ENCODE assay signal across 8 mouse cellular contexts in the genomic region with DNA sequence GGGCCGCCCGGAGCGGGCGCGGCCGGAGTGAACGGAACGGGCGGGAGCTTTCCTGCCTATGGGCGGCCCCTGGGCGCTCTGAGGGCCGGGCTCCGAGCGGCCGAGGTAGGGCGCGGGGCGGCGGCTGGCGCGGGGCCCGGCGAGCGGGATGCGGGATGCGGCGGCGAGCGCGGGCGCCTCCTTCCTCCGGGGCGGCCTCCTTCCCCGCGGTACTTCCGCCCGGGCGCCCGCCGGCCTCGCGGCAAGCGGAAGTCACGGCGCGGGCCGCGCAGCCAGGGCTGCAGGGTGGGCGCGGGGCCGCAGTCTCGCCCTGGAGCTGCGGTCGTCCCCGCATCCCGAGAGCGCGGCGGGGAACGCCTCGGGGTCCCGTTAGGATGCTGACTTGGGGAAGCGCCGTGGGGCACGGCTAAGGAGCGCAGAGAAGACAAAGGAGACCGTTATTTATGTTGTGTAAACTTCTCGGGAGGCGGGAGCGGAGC. TPM values are rescaled to one million over a fixed set of nuclear protein-coding genes. Genes with fewer than 3 reads are reported as not detected.
DNase-seq lines count a peak whose midpoint lies in the region; ATAC-seq and TF ChIP-seq lines count a peak whose summit lies in the region.

No protein-coding gene starts in this region.

- H3K27me3 ChIP-seq in kidney, embryonic 14.5 days (ENCODE audit: control insufficient read depth, insufficient read depth, low read length) = no peaks in the 10 kb centered on the region
- H3K27me3 ChIP-seq in G1E (ENCODE audit: insufficient read depth, low read length) = no peaks in the 10 kb centered on the region
- H3K27me3 ChIP-seq in forebrain, embryonic 10.5 days (ENCODE audit: poor library complexity, severe bottlenecking) = no peaks in the 10 kb centered on the region
- no peaks in the 10 kb centered on the region for H3K27me3 ChIP-seq in midbrain, embryonic 13.5 days

- H3K4me2 ChIP-seq in kidney, embryonic 14.5 days (replicated peaks; ENCODE audit: low read depth, low read length) = peak overlapping the region; percentile 84
- peak overlapping the region; percentile 86 for H3K4me2 ChIP-seq in midbrain, embryonic 13.5 days (replicated peaks)

- peak overlapping the region; percentile 100 for H3K9ac ChIP-seq in kidney, embryonic 14.5 days (ENCODE audit: low read depth, low read length)
- peak overlapping the region; percentile 100 for H3K9ac ChIP-seq in midbrain, embryonic 13.5 days (replicated peaks)

- H3K36me3 ChIP-seq in kidney, embryonic 14.5 days (ENCODE audit: control insufficient read depth, insufficient read depth, low read length) = no peaks in the 10 kb centered on the region
- peaks cover 24% of the 10 kb centered on the region for H3K36me3 ChIP-seq in G1E (replicated peaks)
- H3K36me3 ChIP-seq in forebrain, embryonic 10.5 days (replicated peaks) = peaks cover 26% of the 10 kb centered on the region
- 0 out of 2 replicates have a peak, but pooled peaks cover 2% of the 10 kb centered on the region for H3K36me3 ChIP-seq in midbrain, embryonic 13.5 days

- DNase-seq in kidney, postnatal 14 days = no peak
- DNase-seq in G1E (ENCODE audit: low spot score) = peak; percentile 43
- no peak for DNase-seq in forebrain, embryonic 10.5 days (ENCODE audit: extremely low spot score, low spot score)
- peak; percentile 25 to 69 for DNase-seq in kidney, postnatal 36 days
- DNase-seq in thymus, postnatal 4 days = peak; percentile 81
- DNase-seq in layer of hippocampus, adult 9-10 months (ENCODE audit: low spot score) = no peak

- ATAC-seq in kidney, embryonic 14.5 days (ENCODE audit: low FRiP score, low TSS enrichment) = no peak; the same call in 1 of the 2 replicates
- ATAC-seq in G1E (ENCODE audit: extremely low read depth, insufficient number of reproducible peaks, low FRiP score, poor library complexity, severe bottlenecking) = no peak
- no peak; the same call in 1 of the 2 replicates for ATAC-seq in midbrain, embryonic 13.5 days

- WGBS in kidney, embryonic 14.5 days = under 1% methylated on average over 45 of the region's 70 CpGs
- WGBS in forebrain, embryonic 10.5 days = under 1% methylated on average over 53 of the region's 70 CpGs
- under 1% methylated on average over 58 of the region's 70 CpGs for WGBS in midbrain, embryonic 13.5 days

- H3K9me3 ChIP-seq in kidney, embryonic 14.5 days (ENCODE audit: control insufficient read depth, low read length) = no peaks in the 10 kb centered on the region
- H3K9me3 ChIP-seq in G1E (replicated peaks) = no peaks in the 10 kb centered on the region
- no peaks in the 10 kb centered on the region for H3K9me3 ChIP-seq in forebrain, embryonic 10.5 days
- H3K9me3 ChIP-seq in midbrain, embryonic 13.5 days = no peaks in the 10 kb centered on the region

- peak overlapping the region; percentile 66 for H3K4me3 ChIP-seq in kidney, embryonic 14.5 days (ENCODE audit: low read length)
- peak overlapping the region; percentile 87 for H3K4me3 ChIP-seq in G1E (ENCODE audit: low read depth, low read length)
- peak overlapping the region; percentile 98 for H3K4me3 ChIP-seq in forebrain, embryonic 10.5 days
- peak overlapping the region; percentile 97 for H3K4me3 ChIP-seq in midbrain, embryonic 13.5 days (replicated peaks)

- H3K27ac ChIP-seq in kidney, embryonic 14.5 days (ENCODE audit: low read depth, low read length) = peak overlapping the region; percentile 94
- peak overlapping the region; percentile 100 for H3K27ac ChIP-seq in forebrain, embryonic 10.5 days
- H3K27ac ChIP-seq in midbrain, embryonic 13.5 days = peak overlapping the region; percentile 98

- TF ChIP-seq CTCF in G1E (IDR thresholded peaks at IDR 0.05; ENCODE audit: low read depth, low read length) = no peak

- peaks cover 14% of the 10 kb centered on the region for H3K4me1 ChIP-seq in kidney, embryonic 14.5 days (ENCODE audit: control insufficient read depth, insufficient read depth, low read length)
- H3K4me1 ChIP-seq in G1E (ENCODE audit: insufficient read depth, low read depth, low read length) = peaks cover 39% of the 10 kb centered on the region
- peaks cover 28% of the 10 kb centered on the region for H3K4me1 ChIP-seq in forebrain, embryonic 10.5 days
- peaks cover 30% of the 10 kb centered on the region for H3K4me1 ChIP-seq in midbrain, embryonic 13.5 days (replicated peaks)

RNA-seq across cellular contexts. Expression of gene B230219D22Rik, which starts 0.4 kb away (rescaled TPM):
- polyA plus RNA-seq in kidney, embryonic 14.5 days (2014; fragmentation: Nextera tagmentation; extraction: Ambion mirVana) = 55.2 and 77.6 TPM in 2 replicates
- total RNA-seq in G1E (2014; fragmentation: Nextera tagmentation) (84.0 and 88.9 TPM in 2 replicates), G1E (2017) (58.4 and 64.2 TPM in 2 replicates)
- 20.3 and 28.2 TPM in 2 replicates for polyA plus RNA-seq in G1E (2012)
- polyA plus RNA-seq in forebrain, embryonic 10.5 days (2016; fragmentation: Nextera tagmentation; extraction: Ambion mirVana) = 46.7 and 48.7 TPM in 2 replicates
- polyA plus RNA-seq in midbrain, embryonic 13.5 days (2015; fragmentation: Nextera tagmentation; extraction: Ambion mirVana) = 69.3 and 72.6 TPM in 2 replicates

RNA-seq across cellular contexts. Expression of gene Txndc15, which starts 21.2 kb away (rescaled TPM):
- polyA plus RNA-seq in kidney, embryonic 14.5 days (2014; fragmentation: Nextera tagmentation; extraction: Ambion mirVana) = 87.1 and 91.7 TPM in 2 replicates
- total RNA-seq in G1E (2014; fragmentation: Nextera tagmentation) (14.0 and 15.0 TPM in 2 replicates), G1E (2017) (36.8 and 43.6 TPM in 2 replicates)
- 11.6 and 14.0 TPM in 2 replicates for polyA plus RNA-seq in G1E (2012)
- polyA plus RNA-seq in forebrain, embryonic 10.5 days (2016; fragmentation: Nextera tagmentation; extraction: Ambion mirVana) = 67.1 and 69.5 TPM in 2 replicates
- polyA plus RNA-seq in midbrain, embryonic 13.5 days (2015; fragmentation: Nextera tagmentation; extraction: Ambion mirVana) = 121 and 129 TPM in 2 replicates

RNA-seq across cellular contexts. Expression of gene Pcbd2, which starts 33.9 kb away (rescaled TPM):
- polyA plus RNA-seq in kidney, embryonic 14.5 days (2014; fragmentation: Nextera tagmentation; extraction: Ambion mirVana) = 49.2 and 58.4 TPM in 2 replicates
- 13.1 and 19.2 TPM in 2 replicates for total RNA-seq in G1E (2014; fragmentation: Nextera tagmentation)
- total RNA-seq in G1E (2017) = 30.3 and 30.9 TPM in 2 replicates
- 43.4 and 59.1 TPM in 2 replicates for polyA plus RNA-seq in G1E (2012)
- polyA plus RNA-seq in forebrain, embryonic 10.5 days (2016; fragmentation: Nextera tagmentation; extraction: Ambion mirVana) = 33.9 and 36.4 TPM in 2 replicates
- polyA plus RNA-seq in midbrain, embryonic 13.5 days (2015; fragmentation: Nextera tagmentation; extraction: Ambion mirVana) = 19.7 and 23.0 TPM in 2 replicates

RNA-seq across cellular contexts. Expression of gene Ddx46, which starts 58.5 kb away (rescaled TPM):
- 35.7 and 48.5 TPM in 2 replicates for polyA plus RNA-seq in kidney, embryonic 14.5 days (2014; fragmentation: Nextera tagmentation; extraction: Ambion mirVana)
- total RNA-seq in G1E (2014; fragmentation: Nextera tagmentation) = 86.6 and 93.9 TPM in 2 replicates
- 92.4 and 129 TPM in 2 replicates for total RNA-seq in G1E (2017)
- polyA plus RNA-seq in G1E (2012) = 29.9 and 38.6 TPM in 2 replicates
- 44.1 and 48.0 TPM in 2 replicates for polyA plus RNA-seq in forebrain, embryonic 10.5 days (2016; fragmentation: Nextera tagmentation; extraction: Ambion mirVana)
- 31.3 and 33.5 TPM in 2 replicates for polyA plus RNA-seq in midbrain, embryonic 13.5 days (2015; fragmentation: Nextera tagmentation; extraction: Ambion mirVana)

Comparison
In these comparisons a context has a peak if more than half of its experiments do, and no peak if none do; other contexts are left out.
1. DNase-seq: peak in G1E (single experiment), kidney, postnatal 36 days (2 of 2) and thymus, postnatal 4 days (single experiment); none in kidney, postnatal 14 days (single experiment), forebrain, embryonic 10.5 days (single experiment) and layer of hippocampus, adult 9-10 months (single experiment).
2. Peak in every context shown above with its lines, with median percentiles within 50 percentile points of each other: H3K27ac ChIP-seq and H3K4me3 ChIP-seq.